8 mouse cellular contexts compared by ENCODE assay signal in genomic region chr2:29971838-29972635, GRCm38 (mm10). TPM values are rescaled to one million over a fixed set of nuclear protein-coding genes. Genes with fewer than 3 reads are reported as not detected.
DNase-seq lines count a peak whose midpoint lies in the region; ATAC-seq and TF ChIP-seq lines count a peak whose summit lies in the region.

No protein-coding gene starts in this region.

- no peak for ATAC-seq in embryonic facial prominence, embryonic 12.5 days (ENCODE audit: insufficient number of reproducible peaks, insufficient read depth, low FRiP score, low TSS enrichment)
- ATAC-seq in erythroid progenitor cell, adult 5-6 weeks (replicated peaks; ENCODE audit: low FRiP score, poor library complexity, severe bottlenecking): peak; percentile 57
- ATAC-seq in hindbrain, postnatal 0 days: no peak
- peak; percentile 75 for ATAC-seq in liver, embryonic 11.5 days (replicated peaks; ENCODE audit: low FRiP score)

- H3K4me1 ChIP-seq in embryonic facial prominence, embryonic 12.5 days: peaks cover 24% of the 10 kb centered on the region
- H3K4me1 ChIP-seq in embryonic facial prominence, embryonic 10.5 days: peaks cover 13% of the 10 kb centered on the region
- peaks cover 37% of the 10 kb centered on the region for H3K4me1 ChIP-seq in hindbrain, postnatal 0 days (ENCODE audit: insufficient read depth, low read length)
- H3K4me1 ChIP-seq in liver, embryonic 11.5 days (replicated peaks; ENCODE audit: control insufficient read depth, insufficient read depth, low read length): peaks cover 7% of the 10 kb centered on the region

- H3K9me3 ChIP-seq in embryonic facial prominence, embryonic 12.5 days: no peaks in the 10 kb centered on the region
- no peaks in the 10 kb centered on the region for H3K9me3 ChIP-seq in embryonic facial prominence, embryonic 10.5 days
- H3K9me3 ChIP-seq in hindbrain, postnatal 0 days (ENCODE audit: low read length): no peaks in the 10 kb centered on the region
- no peaks in the 10 kb centered on the region for H3K9me3 ChIP-seq in liver, embryonic 11.5 days (ENCODE audit: control insufficient read depth, low read length)

- DNase-seq in embryonic facial prominence, embryonic 10.5 days (ENCODE audit: low spot score): no peak
- peak; percentile 81 for DNase-seq in adrenal gland, adult 8-10 months
- peak; percentile 66 for DNase-seq in hindbrain, postnatal 0 days (ENCODE audit: low spot score)
- DNase-seq in liver, embryonic 11.5 days (ENCODE audit: low spot score): no peak
- DNase-seq in skeletal muscle tissue, adult 2 months (ENCODE audit: low read depth, low spot score): peak; percentile 67
- DNase-seq in spleen, postnatal 36 days (ENCODE audit: low spot score in 2 of 2): no peak

- no peak overlapping the region for H3K9ac ChIP-seq in embryonic facial prominence, embryonic 12.5 days
- no peak overlapping the region for H3K9ac ChIP-seq in hindbrain, postnatal 0 days (replicated peaks; ENCODE audit: low read length)
- no peak overlapping the region for H3K9ac ChIP-seq in liver, embryonic 11.5 days (ENCODE audit: low read depth, low read length)

- H3K27ac ChIP-seq in embryonic facial prominence, embryonic 12.5 days: peak overlapping the region; percentile 67
- no peak overlapping the region for H3K27ac ChIP-seq in embryonic facial prominence, embryonic 10.5 days (replicated peaks)
- peak overlapping the region; percentile 43; the same call in 1 of the 2 replicates for H3K27ac ChIP-seq in hindbrain, postnatal 0 days
- no peak overlapping the region for H3K27ac ChIP-seq in liver, embryonic 11.5 days (ENCODE audit: low read depth, low read length)

- no peak for TF ChIP-seq CTCF in hindbrain, postnatal 0 days (IDR thresholded peaks at IDR 0.05; ENCODE audit: low read depth)

- 76% methylated on average over 9 of the region's 9 CpGs for WGBS in embryonic facial prominence, embryonic 12.5 days
- WGBS in embryonic facial prominence, embryonic 10.5 days: 87% methylated on average over 9 of the region's 9 CpGs
- WGBS in hindbrain, postnatal 0 days: 58% methylated on average over 9 of the region's 9 CpGs
- WGBS in liver, embryonic 11.5 days: 67% methylated on average over 9 of the region's 9 CpGs

- H3K4me2 ChIP-seq in embryonic facial prominence, embryonic 12.5 days (replicated peaks): no peak overlapping the region
- H3K4me2 ChIP-seq in hindbrain, postnatal 0 days (ENCODE audit: low read depth, low read length): no peak overlapping the region
- no peak overlapping the region for H3K4me2 ChIP-seq in liver, embryonic 11.5 days

- H3K36me3 ChIP-seq in embryonic facial prominence, embryonic 12.5 days: peaks cover 28% of the 10 kb centered on the region
- H3K36me3 ChIP-seq in embryonic facial prominence, embryonic 10.5 days (replicated peaks): peaks cover 41% of the 10 kb centered on the region
- H3K36me3 ChIP-seq in hindbrain, postnatal 0 days (ENCODE audit: insufficient read depth, low read length): peaks cover 9% of the 10 kb centered on the region
- no peaks in the 10 kb centered on the region; the same call in 1 of the 2 replicates for H3K36me3 ChIP-seq in liver, embryonic 11.5 days (ENCODE audit: control insufficient read depth, insufficient read depth, low read length)

- H3K27me3 ChIP-seq in embryonic facial prominence, embryonic 12.5 days: no peaks in the 10 kb centered on the region
- no peaks in the 10 kb centered on the region for H3K27me3 ChIP-seq in embryonic facial prominence, embryonic 10.5 days (replicated peaks; ENCODE audit: low read depth, poor library complexity, severe bottlenecking)
- H3K27me3 ChIP-seq in hindbrain, postnatal 0 days (ENCODE audit: insufficient read depth, low read length): no peaks in the 10 kb centered on the region
- peaks cover 9% of the 10 kb centered on the region for H3K27me3 ChIP-seq in liver, embryonic 11.5 days (replicated peaks; ENCODE audit: control insufficient read depth, insufficient read depth, low read length)

- H3K4me3 ChIP-seq in embryonic facial prominence, embryonic 12.5 days: no peak overlapping the region
- H3K4me3 ChIP-seq in embryonic facial prominence, embryonic 10.5 days: no peak overlapping the region
- no peak overlapping the region for H3K4me3 ChIP-seq in hindbrain, postnatal 0 days (ENCODE audit: low read length)
- no peak overlapping the region for H3K4me3 ChIP-seq in liver, embryonic 11.5 days (ENCODE audit: low read depth, low read length)

RNA-seq across cellular contexts. Expression of gene Sptan1, which starts 6.7 kb away (rescaled TPM):
- 101 and 103 TPM in 2 replicates for polyA plus RNA-seq in embryonic facial prominence, embryonic 12.5 days (2016; fragmentation: Nextera tagmentation; extraction: Ambion mirVana)
- polyA plus RNA-seq in embryonic facial prominence, embryonic 10.5 days (2016; fragmentation: Nextera tagmentation; extraction: Ambion mirVana): 92.9 and 95.8 TPM in 2 replicates
- total RNA-seq in adrenal gland, adult 8-10 months (2022): 100 to 1,000 TPM; 163 to 298 (median 244) TPM
- total RNA-seq in erythroid progenitor cell, adult 5-6 weeks (2015; ENCODE audit: low replicate concordance): 33.5 and 34.6 TPM in 2 replicates
- total RNA-seq in erythroid progenitor cell, adult 5-6 weeks (2017; ENCODE audit: low replicate concordance): 16.2 and 17.8 TPM in 2 replicates
- 716 and 902 TPM in 2 replicates for total RNA-seq in hindbrain, postnatal 0 days (2014; rRNA removed)
- polyA plus RNA-seq in hindbrain, postnatal 0 days (2015; fragmentation: Nextera tagmentation; extraction: Ambion mirVana): 166 and 184 TPM in 2 replicates
- 40.4 and 50.2 TPM in 2 replicates for polyA plus RNA-seq in liver, embryonic 11.5 days (2014; fragmentation: Nextera tagmentation; extraction: Ambion mirVana)

RNA-seq across cellular contexts. Expression of gene Gle1, which starts 36.8 kb away (rescaled TPM):
- polyA plus RNA-seq in embryonic facial prominence, embryonic 12.5 days (2016; fragmentation: Nextera tagmentation; extraction: Ambion mirVana): 69.3 and 72.3 TPM in 2 replicates
- 78.1 and 79.6 TPM in 2 replicates for polyA plus RNA-seq in embryonic facial prominence, embryonic 10.5 days (2016; fragmentation: Nextera tagmentation; extraction: Ambion mirVana)
- 10 to 100 TPM; 34.7 to 56.4 (median 43.6) TPM for total RNA-seq in adrenal gland, adult 8-10 months (2022)
- total RNA-seq in erythroid progenitor cell, adult 5-6 weeks (2015; ENCODE audit: low replicate concordance): 15.5 and 39.8 TPM in 2 replicates
- total RNA-seq in erythroid progenitor cell, adult 5-6 weeks (2017; ENCODE audit: low replicate concordance): 41.2 and 47.4 TPM in 2 replicates
- total RNA-seq in hindbrain, postnatal 0 days (2014; rRNA removed): 39.4 and 43.6 TPM in 2 replicates
- 52.7 and 56.0 TPM in 2 replicates for polyA plus RNA-seq in hindbrain, postnatal 0 days (2015; fragmentation: Nextera tagmentation; extraction: Ambion mirVana)
- 58.0 and 62.8 TPM in 2 replicates for polyA plus RNA-seq in liver, embryonic 11.5 days (2014; fragmentation: Nextera tagmentation; extraction: Ambion mirVana)

Comparison
In these comparisons a context has a peak if more than half of its experiments do, and no peak if none do; other contexts are left out.
1. H3K27ac ChIP-seq: peak in embryonic facial prominence, embryonic 12.5 days (single experiment) and hindbrain, postnatal 0 days (single experiment); none in embryonic facial prominence, embryonic 10.5 days (single experiment) and liver, embryonic 11.5 days (single experiment).
2. ATAC-seq: peak in erythroid progenitor cell, adult 5-6 weeks (single experiment) and liver, embryonic 11.5 days (single experiment); none in embryonic facial prominence, embryonic 12.5 days (single experiment) and hindbrain, postnatal 0 days (single experiment).
3. DNase-seq: peak in adrenal gland, adult 8-10 months (single experiment), hindbrain, postnatal 0 days (single experiment) and skeletal muscle tissue, adult 2 months (single experiment); none in embryonic facial prominence, embryonic 10.5 days (single experiment), liver, embryonic 11.5 days (single experiment) and spleen, postnatal 36 days (0 of 2).